Mouse (Mus musculus) testis, adult 2 months (tissue): ENCODE results near the gene Gm12695. TPM values are rescaled to one million over a fixed set of nuclear protein-coding genes. Genes with fewer than 3 reads are reported as not detected.

Source experiments
- H3K27ac ChIP-seq: fragments of 200-500 bp; 2 replicates; pipeline ENCODE4 v1.5.1; 2012; ENCODE audit warnings: low read depth, low read length; ENCODE audit not compliant: control insufficient read depth, insufficient read depth
- H3K27me3 ChIP-seq: fragments of 200-500 bp; 2 replicates; pipeline ENCODE4 v1.6.1; 2012; ENCODE audit warnings: mild to moderate bottlenecking, low read length, moderate library complexity; ENCODE audit not compliant: control insufficient read depth, insufficient read depth
- H3K36me3 ChIP-seq: fragments of 200-500 bp; 2 replicates; pipeline ENCODE4 v1.6.1; 2012; ENCODE audit warnings: mild to moderate bottlenecking, low read length; ENCODE audit not compliant: control insufficient read depth, insufficient read depth
- H3K4me1 ChIP-seq: fragments of 200-500 bp; 2 replicates; pipeline ENCODE4 v1.6.1; 2012; ENCODE audit warnings: low read length; ENCODE audit not compliant: control insufficient read depth, insufficient read depth
- H3K4me3 ChIP-seq: fragments of 200-500 bp; 2 replicates; pipeline ENCODE4 v1.5.1; 2012; ENCODE audit warnings: low read depth, mild to moderate bottlenecking, low read length, moderate library complexity, mixed read lengths; ENCODE audit not compliant: control insufficient read depth
- CTCF ChIP-seq: fragments of 200-500 bp; IDR thresholded peaks from 2 replicates; pipeline ENCODE4 v1.5.1; 2012; ENCODE audit warnings: low read depth, mild to moderate bottlenecking, inconsistent platforms, low read length, moderate library complexity; ENCODE audit not compliant: control insufficient read depth, insufficient read depth, insufficient replicate concordance
- POLR2A ChIP-seq: fragments of 200-500 bp; IDR thresholded peaks from 2 replicates; pipeline ENCODE4 v1.6.1; 2012; ENCODE audit warnings: low read depth, mild to moderate bottlenecking, inconsistent platforms, low read length, moderate library complexity; ENCODE audit not compliant: control insufficient read depth
- polyA plus RNA-seq: library from polyadenylated mRNA; depleted of rRNA; stranded (reverse); fragments of >200 nt; gene quantifications from 2 replicates; pipeline ENCODE4 v1.2.3, GENCODE M21; 2012

The Gm12695 gene
- polyA plus RNA-seq, 1 experiment = 2.6 TPM

DNA sequence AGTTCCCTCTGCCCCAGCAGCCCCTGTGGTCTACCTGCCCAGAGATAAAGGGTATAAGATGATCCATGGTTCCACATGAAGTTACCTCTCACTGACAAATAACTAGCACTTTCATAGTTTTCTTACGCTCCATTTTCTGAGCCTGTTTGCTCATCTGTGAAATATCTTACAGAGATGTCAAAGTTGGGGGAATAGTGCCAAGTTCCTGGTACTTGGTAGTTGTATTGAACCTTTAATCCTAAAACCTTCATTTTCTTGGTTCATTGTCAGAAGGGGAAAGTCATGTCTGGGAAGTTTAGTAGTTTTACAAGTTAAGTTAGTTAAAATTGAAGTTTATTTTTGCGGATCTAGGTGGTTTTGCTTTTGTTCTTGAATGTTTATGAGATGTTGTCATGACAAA is 62.7 kb downstream of the Gm12695 start:
- TF ChIP-seq CTCF (no peak), POLR2A (no peak)
- Histone ChIP-seq H3K4me3 (no peak overlapping the region), H3K27ac (no peak overlapping the region), H3K27me3 (no peaks in the 10 kb centered on the region), H3K4me1 (no peaks in the 10 kb centered on the region), H3K36me3 (no peaks in the 10 kb centered on the region)

- H3K27ac ChIP-seq = peak overlapping the region; percentile 2; the same call in 1 of the 2 replicates
- H3K4me1 ChIP-seq = no peaks in the 10 kb centered on the region
- H3K36me3 ChIP-seq = no peaks in the 10 kb centered on the region
- H3K27me3 ChIP-seq = no peaks in the 10 kb centered on the region
- no peak overlapping the region for H3K4me3 ChIP-seq
- TF ChIP-seq POLR2A = no peak
- TF ChIP-seq CTCF = no peak
These were observed 65.7 kb downstream of the Gm12695 start for GRCm38 (mm10) chr4:96718977-96719966.

DNA sequence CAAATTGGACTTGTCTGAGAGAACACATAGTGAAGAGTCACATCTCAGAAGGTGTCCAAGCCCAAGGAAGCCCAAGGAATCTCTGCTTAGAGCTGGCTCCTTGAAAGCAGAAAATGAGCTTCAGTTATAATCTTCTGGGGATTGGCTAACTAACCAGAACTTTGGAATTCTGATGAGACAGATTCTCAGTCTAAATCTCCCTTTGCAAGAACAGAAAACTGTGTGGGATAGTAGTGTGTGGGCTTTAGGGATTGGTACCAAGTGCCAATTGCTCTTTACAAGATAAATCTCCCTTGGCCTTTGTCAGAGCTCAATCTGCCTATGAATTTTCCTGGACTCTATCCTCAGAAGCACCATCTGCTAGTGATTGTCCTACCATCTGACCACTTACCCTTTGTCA is 66.5 kb downstream of the Gm12695 start:
- Histone ChIP-seq H3K27me3 (no peaks in the 10 kb centered on the region), H3K27ac (no peak overlapping the region), H3K36me3 (no peaks in the 10 kb centered on the region), H3K4me1 (no peaks in the 10 kb centered on the region), H3K4me3 (no peak overlapping the region)
- TF ChIP-seq CTCF (no peak), POLR2A (no peak)

DNA sequence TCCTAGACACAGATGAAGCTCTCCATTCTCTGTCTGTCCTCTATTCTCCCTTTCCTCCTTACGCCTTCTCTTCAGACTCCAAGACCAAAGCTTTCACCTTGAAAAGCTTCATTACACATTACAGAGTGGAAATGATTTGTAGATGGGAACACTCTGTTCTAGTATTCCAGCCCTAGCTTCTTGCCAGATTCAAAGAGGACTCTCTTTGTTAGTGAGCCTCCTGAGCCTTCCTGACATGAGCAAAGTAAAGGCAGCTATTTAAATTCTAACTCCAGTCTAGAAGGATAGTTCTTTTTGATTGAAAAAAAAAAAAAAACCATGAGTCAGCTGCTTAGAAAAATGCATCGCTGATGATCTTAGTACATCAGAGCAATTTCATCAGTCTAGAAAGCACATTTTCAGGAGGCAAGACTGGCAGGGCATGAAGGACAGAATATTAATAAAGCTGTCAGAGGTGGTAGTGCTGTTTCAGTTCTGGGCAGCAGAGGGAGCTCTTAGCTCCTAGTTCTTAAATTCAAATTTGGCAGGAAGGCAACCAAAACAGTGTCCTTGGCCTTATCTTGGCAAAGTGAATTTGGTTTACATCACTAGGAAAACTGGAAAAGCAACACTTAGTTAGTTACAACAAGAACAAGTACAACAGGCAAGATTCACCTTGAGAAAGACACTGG is 79.6 kb downstream of the Gm12695 start:
- TF ChIP-seq POLR2A = no peak
- TF ChIP-seq CTCF = no peak
- Histone ChIP-seq H3K36me3 (no peaks in the 10 kb centered on the region), H3K27ac (no peak overlapping the region), H3K4me1 (no peaks in the 10 kb centered on the region), H3K27me3 (no peaks in the 10 kb centered on the region), H3K4me3 (no peak overlapping the region)

- no peaks in the 10 kb centered on the region; the same call in 1 of the 2 replicates for H3K4me1 ChIP-seq
- no peak for TF ChIP-seq CTCF
- no peak overlapping the region for H3K4me3 ChIP-seq
- H3K27me3 ChIP-seq = no peaks in the 10 kb centered on the region
- no peak overlapping the region for H3K27ac ChIP-seq
- H3K36me3 ChIP-seq = no peaks in the 10 kb centered on the region
These were observed 86.8 kb downstream of the Gm12695 start for GRCm38 (mm10) chr4:96698218-96698561.

DNA sequence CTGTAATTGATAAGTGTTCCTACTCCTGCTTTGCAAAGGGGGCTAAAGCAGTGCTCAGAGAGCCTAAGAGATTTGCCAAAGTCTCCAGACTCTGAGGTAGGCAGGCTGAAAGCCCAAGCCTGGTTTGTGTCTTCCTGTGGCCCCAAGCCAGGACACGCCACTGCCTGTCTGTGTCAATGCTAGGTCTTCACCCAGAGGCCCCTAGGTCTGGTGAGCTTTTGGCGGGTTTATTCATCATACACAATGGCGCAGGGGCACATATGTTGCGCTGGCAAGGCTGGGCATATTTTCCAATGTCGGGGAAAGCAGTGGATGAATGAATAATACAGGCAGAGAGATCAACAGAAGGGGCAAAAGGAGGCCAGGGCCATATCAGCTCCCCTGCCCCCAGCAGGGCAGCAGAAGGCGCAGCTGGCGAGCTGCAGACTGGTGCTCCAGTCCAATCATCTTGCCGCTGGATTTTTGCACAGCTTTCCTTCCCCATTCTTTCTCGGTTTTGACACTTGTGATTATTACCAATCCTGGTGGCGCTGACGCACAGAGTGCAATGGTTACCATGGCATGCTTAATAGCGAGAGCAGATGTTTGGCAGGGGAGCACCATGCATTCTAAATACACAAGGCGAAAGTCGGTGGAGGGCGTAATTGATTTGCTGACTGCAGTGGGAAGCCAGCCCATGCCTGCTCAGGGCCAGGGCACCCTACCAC is 87.3 kb downstream of the Gm12695 start:
- Histone ChIP-seq H3K4me1 (no peaks in the 10 kb centered on the region; the same call in 1 of the 2 replicates), H3K27me3 (no peaks in the 10 kb centered on the region), H3K27ac (no peak overlapping the region), H3K36me3 (no peaks in the 10 kb centered on the region), H3K4me3 (no peak overlapping the region)
- TF ChIP-seq CTCF (no peak), POLR2A (no peak)
